ENCODE assay signal across 9 mouse cellular contexts in genomic region chr13:46838551-46838950, GRCm38 (mm10).
A peak's percentile ranks its signal among the peaks of the same experiment; 100 is the strongest.
DNase-seq lines count a peak whose midpoint lies in the region; ATAC-seq lines count a peak whose summit lies in the region.
"Had no signal": no experiment of that assay in that cellular context is flagged by ENCODE, and none has a peak within 500 bp of the region (broad histone marks: within the 10 kb centered on the region; RNA-seq: fewer than 3 reads in every experiment).

No protein-coding gene starts in this region.

- peak; percentile 25 for DNase-seq in adrenal gland, adult 2 months
- no peak for DNase-seq in adrenal gland, adult 8-10 months
- peak; percentile 32 for DNase-seq in layer of hippocampus, adult 11-12 months (ENCODE audit: low spot score)
- DNase-seq in layer of hippocampus, adult 8-10 months (ENCODE audit: low spot score in 2 of 2), result no peak
- peak; percentile 40 for DNase-seq in MN1 (ENCODE audit: low spot score)
- DNase-seq in embryo, embryonic 11.5 days (ENCODE audit: low read depth, low spot score), result peak; percentile 14
- DNase-seq in retina, embryonic 14.5 days (ENCODE audit: low spot score), result peak; percentile 78
- DNase-seq: liver, embryonic 13.5 days had no signal

- no peak for ATAC-seq in frontal cortex, adult (ENCODE audit: low TSS enrichment)

Comparison
In these comparisons a context has a peak if more than half of its experiments do, and no peak if none do; other contexts are left out.
1. DNase-seq: peak in adrenal gland, adult 2 months (single experiment), layer of hippocampus, adult 11-12 months (single experiment), MN1 (single experiment), embryo, embryonic 11.5 days (single experiment) and retina, embryonic 14.5 days (single experiment); none in adrenal gland, adult 8-10 months (single experiment) and layer of hippocampus, adult 8-10 months (0 of 2).